Mouse (Mus musculus) effector memory CD4-positive, alpha-beta T cell, adult 7 months (primary cell): ENCODE data around the gene Smok3a. TPM values are rescaled to one million over a fixed set of nuclear protein-coding genes. Genes with fewer than 3 reads are reported as not detected.

ENCODE experiments used
- polyA plus RNA-seq: library from polyadenylated mRNA; unstranded; fragments of 100-300 nt; shearing (Covaris generic); gene quantifications from one replicate; pipeline ENCODE4 v1.2.1, GENCODE M21; 2017

The Smok3a gene
- polyA plus RNA-seq: not detected

GRCm38 (mm10) chr5:138020961-138021479 is at the start of gene Smok3a, which contains the start of gene Smok3b:
Gene Smok3a, plus strand, starts transcription at chr5:138021261.
Gene Smok3b, plus strand, starts transcription at chr5:138021429.

GRCm38 (mm10) chr5:137981300-137981699 is 39.8 kb upstream of the Smok3a start, which contains the start of gene Azgp1:
Gene Azgp1, plus strand, starts transcription at chr5:137981520.

GRCm38 (mm10) chr5:138052894-138053293 is 31.8 kb downstream of the Smok3a start, which contains the start of gene Smok3c:
Gene Smok3c, plus strand, starts transcription at chr5:138053194.

Other genes with a start within 250 kb of the Smok3a start
- 48.6 TPM for gene Ppp1r35, start 242.4 kb upstream of the Smok3a start, polyA plus RNA-seq
- gene Mepce, start 233.6 kb upstream of the Smok3a start, polyA plus RNA-seq: 55.5 TPM
- 7.1 TPM for gene Zcwpw1, start 233.5 kb upstream of the Smok3a start, polyA plus RNA-seq
- gene Pilra, start 185.0 kb upstream of the Smok3a start, polyA plus RNA-seq: 0.22 TPM
- gene Pilrb1, start 163.2 kb upstream of the Smok3a start, polyA plus RNA-seq: 0.37 TPM
- gene Pilrb2, start 149.4 kb upstream of the Smok3a start, polyA plus RNA-seq: 1.0 TPM
- gene Cyp3a13, start 99.6 kb upstream of the Smok3a start, polyA plus RNA-seq: 0.76 TPM
- not detected for gene Gjc3, start 58.2 kb upstream of the Smok3a start, polyA plus RNA-seq
- not detected for gene Azgp1, start 39.7 kb upstream of the Smok3a start, polyA plus RNA-seq
- gene Smok3b, start 168 bp downstream of the Smok3a start, polyA plus RNA-seq: 0.73 TPM
- 0.84 TPM for gene Smok3c, start 31.9 kb downstream of the Smok3a start, polyA plus RNA-seq
- 14.6 TPM for gene Zkscan1, start 63.8 kb downstream of the Smok3a start, polyA plus RNA-seq
- 28.0 TPM for gene Zscan21, start 95.6 kb downstream of the Smok3a start, polyA plus RNA-seq
- 6.6 TPM for gene Zfp113, start 134.5 kb downstream of the Smok3a start, polyA plus RNA-seq
- gene Cops6, start 139.8 kb downstream of the Smok3a start, polyA plus RNA-seq: 119 TPM
- gene Ap4m1, start 150.7 kb downstream of the Smok3a start, polyA plus RNA-seq: 9.5 TPM
- gene Mcm7, start 151.2 kb downstream of the Smok3a start, polyA plus RNA-seq: 56.4 TPM
- 36.5 TPM for gene Taf6, start 166.2 kb downstream of the Smok3a start, polyA plus RNA-seq
- 12.2 TPM for gene Cnpy4, start 166.2 kb downstream of the Smok3a start, polyA plus RNA-seq
- gene Mblac1, start 173.1 kb downstream of the Smok3a start, polyA plus RNA-seq: not detected
- 0.55 TPM for gene Nxpe5, start 204.6 kb downstream of the Smok3a start, polyA plus RNA-seq
- 35.9 TPM for gene Lamtor4, start 234.2 kb downstream of the Smok3a start, polyA plus RNA-seq
- gene BC037034, start 242.8 kb downstream of the Smok3a start, polyA plus RNA-seq: 19.9 TPM